Mouse (Mus musculus) right cerebral cortex, adult 2 months (tissue): Measurements from ENCODE around the gene Fbn1.

Experiments used
- DNase-seq, 2 experiments: peaks; one replicate each; pipeline ENCODE4 v3.0.0; 2021 to 2022; ENCODE audit warnings: low spot score in 2 of 2

Fbn1 gene

GRCm38 (mm10) chr2:125501526-125501925 is 6.3 kb downstream of the Fbn1 start:
- no peak for DNase-seq

DNA sequence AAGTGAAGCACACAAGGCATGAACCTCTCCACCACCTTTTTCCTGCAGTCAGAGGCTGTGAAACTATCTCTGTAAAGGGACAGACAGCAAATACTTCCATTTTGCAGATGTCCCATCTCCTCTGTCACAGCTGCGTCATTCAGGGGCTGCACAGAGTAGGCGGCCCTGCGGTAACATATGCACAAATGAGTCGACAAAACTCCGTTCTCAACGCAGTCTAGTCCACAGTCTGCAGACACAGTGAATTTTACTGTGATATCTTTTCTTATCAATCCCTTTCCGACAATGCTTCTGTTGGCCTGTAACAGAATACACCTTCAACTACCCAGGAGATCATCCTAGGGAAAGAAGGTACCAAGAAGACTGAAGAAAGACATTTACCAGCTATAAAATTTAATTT is 9.6 kb downstream of the Fbn1 start:
- DNase-seq, result no peak

GRCm38 (mm10) chr2:125496696-125497095 is 11.1 kb downstream of the Fbn1 start:
- no peak for DNase-seq

DNA sequence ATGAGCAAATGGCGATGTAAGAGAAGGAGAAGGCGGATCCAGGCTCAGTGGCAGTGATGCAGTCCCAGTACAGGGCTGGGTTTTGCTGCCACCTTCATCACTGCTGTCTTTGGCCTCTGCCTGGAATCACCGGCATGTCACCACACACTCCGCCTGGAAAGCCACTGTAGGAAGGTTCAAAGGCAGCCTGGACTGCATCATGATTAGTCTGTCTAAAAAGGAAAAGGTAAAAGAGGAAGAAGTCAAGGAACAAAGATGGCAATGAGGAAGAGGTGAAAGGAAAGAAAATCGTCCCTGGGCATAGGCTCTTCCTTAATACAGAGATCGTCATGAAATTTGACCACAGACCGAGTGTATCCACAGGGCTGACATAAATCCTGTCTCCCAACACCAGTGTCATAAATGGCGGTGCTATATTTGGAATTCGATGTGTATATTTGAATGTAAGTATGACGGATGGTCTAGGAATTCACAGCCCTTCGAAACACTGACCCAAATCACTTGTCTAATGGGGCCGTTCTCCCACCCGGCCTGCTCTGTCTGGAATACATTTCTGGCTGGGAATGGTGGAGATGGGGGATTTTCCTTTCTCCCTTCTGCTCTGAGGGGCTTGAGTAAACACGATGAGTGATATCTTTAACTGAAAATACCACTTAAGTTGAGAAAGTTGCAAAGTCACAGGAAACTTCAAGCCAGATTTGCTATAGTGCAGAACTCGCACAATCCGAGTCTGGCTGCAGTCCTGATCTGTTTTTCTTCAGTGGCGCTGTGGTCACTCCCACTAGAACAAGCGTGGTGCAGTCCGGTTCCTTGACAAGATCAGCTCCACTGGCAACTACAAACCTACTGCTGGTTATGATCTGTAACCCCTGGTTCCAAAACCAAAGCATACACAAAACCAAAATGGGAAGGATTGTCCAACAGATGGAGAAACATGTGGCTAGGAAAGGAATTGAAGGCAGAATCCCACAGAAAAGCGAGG is 12.7 kb downstream of the Fbn1 start:
- no peak for DNase-seq

GRCm38 (mm10) chr2:125494291-125494690 is 13.5 kb downstream of the Fbn1 start:
- DNase-seq, result no peak

DNA sequence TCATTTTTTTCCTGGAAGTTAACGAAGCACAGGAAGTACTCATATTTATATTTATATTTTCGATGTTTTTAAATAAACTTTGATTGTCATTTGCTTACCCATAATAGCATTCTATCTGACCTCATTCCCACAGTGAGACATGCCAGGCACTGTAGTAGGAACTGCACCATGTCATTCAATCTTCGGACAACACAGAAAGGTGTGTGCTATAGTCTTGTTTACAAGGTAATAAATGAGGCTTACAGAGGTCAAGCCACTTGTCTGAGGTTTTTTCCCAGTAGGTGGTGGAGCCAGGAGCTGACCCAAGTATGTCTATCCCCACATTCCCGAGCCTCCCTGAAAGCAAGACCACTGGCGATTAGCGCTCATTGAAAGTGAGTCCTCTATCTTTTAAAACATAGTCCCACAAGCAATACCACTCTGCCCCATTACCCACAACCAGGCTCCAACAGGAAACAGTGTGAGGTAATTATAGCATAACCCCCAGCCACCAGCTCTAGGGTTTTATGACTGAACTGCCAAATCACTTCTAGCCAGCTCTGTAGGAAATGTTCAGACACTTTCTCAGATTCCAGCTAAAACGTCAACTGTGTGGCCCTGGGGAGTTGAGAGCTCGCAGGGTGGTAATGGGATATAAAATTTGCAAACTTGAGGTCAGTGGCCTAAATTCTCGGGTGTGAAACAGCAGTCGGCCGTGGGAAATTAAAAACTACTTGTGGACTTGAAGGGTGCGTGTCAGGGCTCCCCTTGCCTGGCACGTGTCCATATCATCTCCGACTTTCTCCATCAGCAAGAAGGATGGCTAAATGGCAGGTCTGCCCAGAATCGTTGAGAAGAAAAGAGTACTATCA is 15.5 kb downstream of the Fbn1 start:
- no peak for DNase-seq

GRCm38 (mm10) chr2:125489979-125490378 is 17.8 kb downstream of the Fbn1 start:
- no peak for DNase-seq

DNA sequence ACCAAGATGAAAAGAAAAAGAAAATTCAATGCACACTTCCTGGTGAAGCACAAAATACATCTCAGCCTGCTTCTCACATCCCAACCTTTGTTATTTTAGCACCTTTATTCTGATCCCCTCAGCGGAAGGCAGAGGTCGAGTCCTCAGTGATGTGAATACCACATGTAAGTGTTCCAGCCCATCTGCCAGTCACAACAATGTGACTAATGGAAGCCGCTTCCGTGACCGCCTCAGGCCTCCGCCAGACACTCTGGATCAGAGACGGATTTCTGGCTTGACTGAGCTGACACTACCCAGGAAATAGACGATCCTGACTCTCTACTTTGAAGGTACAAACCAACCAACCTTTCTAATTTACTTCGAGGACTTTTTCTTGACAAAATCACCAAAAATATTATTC is 22.9 kb downstream of the Fbn1 start:
- DNase-seq, result no peak

DNA sequence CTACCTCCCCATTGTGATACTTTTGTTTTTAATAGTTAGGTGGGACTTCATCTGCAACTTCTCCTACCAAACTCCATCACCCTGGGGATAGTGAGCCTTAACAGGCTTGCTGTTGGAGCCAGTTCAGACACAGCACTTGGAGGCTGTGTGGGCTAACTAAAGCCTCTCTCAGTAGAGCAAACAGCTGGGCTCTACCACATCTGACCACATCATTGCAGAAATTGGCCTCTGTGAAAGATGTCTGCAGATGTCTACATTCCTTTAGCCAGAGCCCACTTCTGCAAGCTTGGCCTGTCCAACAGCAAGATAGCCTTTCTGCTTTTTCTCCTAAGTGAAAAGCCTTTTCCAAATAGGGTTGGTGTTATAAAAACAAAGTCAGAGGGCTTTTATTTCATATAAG is 23.6 kb downstream of the Fbn1 start:
- no peak for DNase-seq

- DNase-seq, result no peak
These were observed 26.1 kb downstream of the Fbn1 start for GRCm38 (mm10) chr2:125481531-125482317.

DNA sequence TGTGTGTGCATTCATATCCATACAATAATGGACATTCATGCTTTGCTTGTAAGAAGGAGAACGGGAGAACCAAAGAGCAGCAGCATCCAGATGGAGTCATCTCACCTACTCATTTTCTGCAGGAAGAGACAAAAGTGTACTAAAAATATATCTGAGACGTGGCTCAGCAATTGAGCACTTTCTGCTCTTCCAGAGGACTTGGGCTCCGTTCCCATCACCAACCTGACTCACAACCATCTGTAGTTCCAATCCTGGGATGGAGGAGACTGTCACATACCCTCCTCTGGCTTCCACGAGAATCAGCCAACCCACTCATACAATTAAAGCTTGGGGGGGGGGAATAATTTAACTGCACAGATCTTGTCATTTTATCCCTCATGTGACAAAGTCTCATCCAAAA is 26.7 kb downstream of the Fbn1 start:
- DNase-seq, result peak; percentile 64 to 74

- DNase-seq, result no peak
These were observed 27.7 kb downstream of the Fbn1 start for GRCm38 (mm10) chr2:125480057-125480456.

- no peak for DNase-seq
These were observed 29.1 kb downstream of the Fbn1 start for GRCm38 (mm10) chr2:125478705-125479104.

GRCm38 (mm10) chr2:125477367-125477766 is 30.4 kb downstream of the Fbn1 start:
- no peak for DNase-seq

DNA sequence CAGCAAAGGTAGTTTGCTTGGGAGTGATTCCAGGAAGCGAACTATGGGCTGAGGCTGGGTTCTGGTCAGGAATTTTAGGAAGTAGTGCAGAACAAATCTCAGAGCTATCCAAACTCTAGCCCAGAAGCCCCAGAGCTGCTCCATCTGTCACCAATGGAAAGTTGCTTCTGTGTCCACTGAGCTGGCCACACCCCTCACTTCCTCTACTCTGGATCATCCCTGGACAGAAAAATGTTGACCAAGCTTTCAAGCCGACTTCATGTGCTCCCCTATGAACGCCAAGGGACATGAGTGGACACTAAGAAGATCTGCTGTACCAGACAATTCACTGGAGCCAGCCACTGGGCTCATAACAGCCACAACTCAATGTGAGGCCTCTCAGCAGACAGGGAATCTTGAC is 31.6 kb downstream of the Fbn1 start:
- no peak for DNase-seq

DNA sequence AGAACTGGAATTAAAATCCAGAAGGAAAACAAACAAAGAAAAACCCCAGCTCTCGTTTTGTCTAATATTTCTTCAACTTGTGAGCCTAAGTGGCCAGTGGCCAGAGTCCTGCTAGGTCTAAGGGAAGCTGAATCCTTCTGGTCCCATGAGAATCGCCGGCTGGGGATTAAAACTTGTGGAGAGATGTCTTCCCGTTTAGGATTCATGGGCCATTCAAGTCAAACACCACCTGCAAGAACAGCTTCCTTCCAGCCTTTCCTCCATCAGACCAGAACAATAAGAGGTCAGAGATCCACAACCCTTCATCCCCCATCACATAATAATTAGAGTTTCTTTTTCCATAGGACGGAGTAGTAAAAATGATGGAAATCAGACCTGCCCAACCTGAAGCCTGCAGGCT is 33.1 kb downstream of the Fbn1 start:
- no peak for DNase-seq

DNA sequence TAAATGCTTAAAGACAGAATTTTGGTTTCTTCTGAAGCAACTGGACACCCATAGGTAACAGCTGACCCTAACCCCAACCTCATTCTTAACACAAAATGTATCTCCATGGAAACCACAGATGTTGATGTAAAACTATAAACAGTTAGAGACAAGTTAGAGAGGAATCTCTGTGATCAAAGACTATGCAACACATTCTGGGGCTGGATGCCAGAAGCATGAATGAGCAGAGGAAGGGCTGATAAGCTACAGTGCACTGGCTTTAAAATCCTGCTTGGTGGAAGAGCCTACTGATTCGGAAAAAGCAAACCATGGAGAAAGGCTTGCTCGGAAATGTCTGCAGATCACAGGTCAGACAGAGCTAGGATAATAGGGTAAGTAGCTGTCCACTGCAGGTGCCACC is 34.6 kb downstream of the Fbn1 start:
- no peak for DNase-seq

- DNase-seq, result no peak
These were observed 36.1 kb downstream of the Fbn1 start for GRCm38 (mm10) chr2:125471721-125472120.

DNA sequence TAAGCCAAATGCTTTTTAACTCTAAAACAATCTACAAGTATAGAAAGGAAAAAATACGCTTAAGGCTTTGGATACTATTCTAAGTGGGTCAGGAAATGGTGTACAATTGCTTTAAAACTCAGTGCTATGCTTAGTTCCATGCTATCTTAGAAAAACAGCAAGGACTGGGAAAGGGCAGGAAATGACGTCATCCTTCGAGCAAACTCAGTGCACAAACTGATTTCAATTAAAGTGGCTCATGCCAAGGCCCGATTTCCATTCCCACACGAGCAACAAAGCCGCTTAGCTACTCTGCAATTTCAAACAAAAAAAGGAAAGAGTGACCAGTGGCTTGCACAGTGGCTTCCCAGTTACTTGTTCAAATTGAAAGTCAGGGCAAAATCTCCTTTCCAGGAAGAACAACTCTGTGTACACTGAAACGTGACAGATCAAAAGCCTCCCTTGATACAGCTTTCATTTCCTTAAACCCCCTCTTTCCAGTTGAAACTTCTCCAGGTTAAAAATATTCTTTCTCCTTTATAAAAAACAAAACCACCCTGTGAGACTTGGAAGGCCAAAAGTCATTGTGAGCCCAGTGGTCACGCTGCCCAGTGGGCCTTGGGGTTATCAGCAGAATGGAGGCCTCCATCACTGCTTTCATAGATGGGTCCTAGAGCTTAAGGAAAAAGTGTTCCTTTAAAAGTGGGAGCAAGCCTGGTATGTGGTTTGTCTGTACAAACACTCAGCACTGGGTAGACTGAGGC is 37.1 kb downstream of the Fbn1 start:
- DNase-seq, result peak; percentile 13 to 20

GRCm38 (mm10) chr2:125464036-125464435 is 43.8 kb downstream of the Fbn1 start:
- DNase-seq, result no peak

DNA sequence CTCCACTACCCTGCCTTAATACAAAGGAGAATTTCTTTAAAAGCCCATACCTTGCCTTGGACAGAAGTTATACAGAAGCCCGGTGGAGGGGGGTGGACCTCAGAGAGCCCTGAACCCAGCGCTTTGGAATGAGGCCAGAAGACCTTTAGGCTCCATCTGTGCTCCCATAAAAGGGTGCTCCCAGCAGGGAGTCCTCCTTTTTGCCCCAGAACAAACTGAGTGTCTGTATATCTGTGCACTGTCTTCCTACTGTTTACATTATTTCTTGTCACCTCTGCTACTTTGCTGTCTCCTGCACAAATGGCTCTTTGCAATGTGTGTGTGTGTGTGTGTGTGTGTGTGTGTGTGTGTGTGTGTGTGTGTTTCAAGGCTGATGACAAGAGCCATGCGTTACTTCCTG is 48.7 kb downstream of the Fbn1 start:
- no peak for DNase-seq
